Comparison of ENCODE assay signal across 10 mouse cellular contexts in genomic region chr4:98105971-98106370, GRCm38 (mm10).
DNase-seq lines count a peak whose midpoint lies in the region; ATAC-seq and TF ChIP-seq lines count a peak whose summit lies in the region.
"Had no signal": no experiment of that assay in that cellular context is flagged by ENCODE, and none has a peak within 500 bp of the region (broad histone marks: within the 10 kb centered on the region; RNA-seq: fewer than 3 reads in every experiment).

No protein-coding gene starts in this region.

- no peak overlapping the region for H3K4me2 ChIP-seq in lung, embryonic 14.5 days
- H3K4me2 ChIP-seq in heart, embryonic 15.5 days, result no peak overlapping the region
- peak overlapping the region; percentile 43 for H3K4me2 ChIP-seq in kidney, embryonic 16.5 days (replicated peaks; ENCODE audit: low read depth, low read length)

- ATAC-seq in lung, embryonic 14.5 days (ENCODE audit: insufficient read depth), result no peak
- ATAC-seq in heart, embryonic 15.5 days (replicated peaks; ENCODE audit: insufficient number of reproducible peaks, insufficient read depth, low FRiP score, low read depth), result no peak
- ATAC-seq in kidney, embryonic 16.5 days (ENCODE audit: low FRiP score, low TSS enrichment), result peak; percentile 30; the same call in 1 of the 2 replicates

- TF ChIP-seq POLR2A in cerebellum, adult 2 months (IDR thresholded peaks at IDR 0.05; ENCODE audit: borderline replicate concordance, insufficient read depth, low read length), result no peak

- peaks cover 29% of the 10 kb centered on the region for H3K4me1 ChIP-seq in lung, embryonic 14.5 days (ENCODE audit: insufficient read depth)
- H3K4me1 ChIP-seq in heart, embryonic 15.5 days (replicated peaks), result peaks cover 60% of the 10 kb centered on the region
- H3K4me1 ChIP-seq in kidney, embryonic 16.5 days (ENCODE audit: insufficient read depth, low read length), result peaks cover 66% of the 10 kb centered on the region
- H3K4me1 ChIP-seq in cerebellum, adult 2 months (ENCODE audit: control insufficient read depth, insufficient read depth, low read length), result peaks cover 15% of the 10 kb centered on the region

- H3K27me3 ChIP-seq in lung, embryonic 14.5 days (ENCODE audit: insufficient read depth, low read length), result no peaks in the 10 kb centered on the region
- H3K27me3 ChIP-seq in heart, embryonic 15.5 days, result no peaks in the 10 kb centered on the region
- no peaks in the 10 kb centered on the region for H3K27me3 ChIP-seq in kidney, embryonic 16.5 days (ENCODE audit: insufficient read depth, low read length)
- no peaks in the 10 kb centered on the region for H3K27me3 ChIP-seq in cerebellum, adult 2 months (ENCODE audit: control insufficient read depth, insufficient read depth, low read length)

- no peak overlapping the region for H3K9ac ChIP-seq in lung, embryonic 14.5 days
- H3K9ac ChIP-seq in heart, embryonic 15.5 days, result no peak overlapping the region
- no peak overlapping the region for H3K9ac ChIP-seq in kidney, embryonic 16.5 days (replicated peaks; ENCODE audit: low read length)

- no peaks in the 10 kb centered on the region; the same call in 1 of the 2 replicates for H3K36me3 ChIP-seq in lung, embryonic 14.5 days (ENCODE audit: insufficient read depth)
- H3K36me3 ChIP-seq in heart, embryonic 15.5 days, result no peaks in the 10 kb centered on the region
- H3K36me3 ChIP-seq in kidney, embryonic 16.5 days (ENCODE audit: insufficient read depth, low read length), result no peaks in the 10 kb centered on the region

- WGBS in lung, embryonic 14.5 days, result 56% methylated on average over 6 of the region's 6 CpGs
- WGBS in heart, embryonic 15.5 days, result 60% methylated on average over 6 of the region's 6 CpGs
- WGBS in kidney, embryonic 16.5 days, result 12% methylated on average over 6 of the region's 6 CpGs
- 80% methylated on average over 6 of the region's 6 CpGs for WGBS in cerebellum, adult 2 months

- no peak overlapping the region for H3K4me3 ChIP-seq in lung, embryonic 14.5 days (ENCODE audit: low read depth, low read length)
- no peak overlapping the region for H3K4me3 ChIP-seq in heart, embryonic 15.5 days
- no peak overlapping the region for H3K4me3 ChIP-seq in kidney, embryonic 16.5 days (ENCODE audit: low read length)
- no peak overlapping the region for H3K4me3 ChIP-seq in cerebellum, adult 2 months (replicated peaks; ENCODE audit: insufficient read depth, low read depth, low read length)

- no peak overlapping the region for H3K27ac ChIP-seq in lung, embryonic 14.5 days (ENCODE audit: low read depth)
- peak overlapping the region; percentile 81 for H3K27ac ChIP-seq in heart, embryonic 15.5 days
- H3K27ac ChIP-seq in kidney, embryonic 16.5 days (ENCODE audit: low read length), result peak overlapping the region; percentile 67
- no peak overlapping the region for H3K27ac ChIP-seq in cerebellum, adult 2 months (ENCODE audit: insufficient read depth, low read length)

- H3K9me3 ChIP-seq in lung, embryonic 14.5 days (ENCODE audit: low read depth, low read length), result no peaks in the 10 kb centered on the region
- H3K9me3 ChIP-seq in heart, embryonic 15.5 days (replicated peaks), result no peaks in the 10 kb centered on the region
- no peaks in the 10 kb centered on the region for H3K9me3 ChIP-seq in kidney, embryonic 16.5 days (ENCODE audit: low read length)

- no peak for TF ChIP-seq CTCF in lung, embryonic 14.5 days (IDR thresholded peaks at IDR 0.05; ENCODE audit: low read depth)
- no peak for TF ChIP-seq CTCF in cerebellum, adult 2 months (IDR thresholded peaks at IDR 0.05; ENCODE audit: borderline replicate concordance, insufficient read depth, low read depth, low read length)

- DNase-seq in lung, embryonic 14.5 days, result peak; percentile 48
- no peak for DNase-seq in lung, postnatal 4 days
- peak; percentile 65 for DNase-seq in skeletal muscle tissue, adult 2 months (ENCODE audit: low read depth, low spot score)
- no peak for DNase-seq in thymus, postnatal 0 days (ENCODE audit: low spot score)
- no peak for DNase-seq in cerebellum, adult 2 months
- no peak for DNase-seq in cerebellum, postnatal 14 days
- DNase-seq: lung, adult 2 months; spleen, adult 18-20 months had no signal

Comparison
In these comparisons a context has a peak if more than half of its experiments do, and no peak if none do; other contexts are left out.
1. DNase-seq: peak in lung, embryonic 14.5 days (single experiment) and skeletal muscle tissue, adult 2 months (single experiment); none in lung, postnatal 4 days (0 of 2), thymus, postnatal 0 days (single experiment), cerebellum, adult 2 months (0 of 2) and cerebellum, postnatal 14 days (0 of 2).
2. H3K27ac ChIP-seq: peak in heart, embryonic 15.5 days (single experiment) and kidney, embryonic 16.5 days (single experiment); none in lung, embryonic 14.5 days (single experiment) and cerebellum, adult 2 months (single experiment).